ENCODE assay signal across 15 mouse cellular contexts in the genomic region with DNA sequence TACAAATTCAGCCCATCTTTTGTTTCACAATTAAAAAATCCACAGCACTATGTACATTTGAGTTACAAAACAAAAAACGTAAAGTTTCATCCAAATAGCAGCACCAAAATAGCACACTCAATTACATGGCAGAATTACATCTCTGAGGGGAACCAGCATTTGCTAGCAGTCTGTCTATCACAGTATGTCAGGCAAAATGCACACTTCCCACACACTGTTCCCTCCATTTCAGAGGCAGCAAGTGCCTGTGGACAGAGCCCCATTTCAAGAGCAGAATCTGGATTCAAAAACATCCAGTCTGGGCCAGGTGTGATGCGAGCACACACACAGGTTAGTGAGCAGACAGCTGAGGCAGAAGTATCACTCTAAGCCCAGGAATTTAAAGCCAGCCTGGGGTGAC.
"Had no signal": no experiment of that assay in that cellular context is flagged by ENCODE, and none has a peak within 500 bp of the region (broad histone marks: within the 10 kb centered on the region; RNA-seq: fewer than 3 reads in every experiment).

No protein-coding gene starts in this region.

- H3K9ac ChIP-seq: kidney, embryonic 15.5 days; limb, embryonic 13.5 days; lung, embryonic 15.5 days; neural tube, embryonic 12.5 days had no signal

- H3K4me3 ChIP-seq: kidney, embryonic 15.5 days; limb, embryonic 13.5 days; lung, embryonic 15.5 days; midbrain, embryonic 10.5 days; neural tube, embryonic 12.5 days had no signal

- H3K36me3 ChIP-seq: kidney, embryonic 15.5 days; limb, embryonic 13.5 days; lung, embryonic 15.5 days; neural tube, embryonic 12.5 days had no signal

- H3K27me3 ChIP-seq: kidney, embryonic 15.5 days; limb, embryonic 13.5 days; lung, embryonic 15.5 days; neural tube, embryonic 12.5 days had no signal

- H3K4me1 ChIP-seq: kidney, embryonic 15.5 days; limb, embryonic 13.5 days; lung, embryonic 15.5 days; midbrain, embryonic 10.5 days; neural tube, embryonic 12.5 days had no signal

- H3K4me2 ChIP-seq: kidney, embryonic 15.5 days; limb, embryonic 13.5 days; lung, embryonic 15.5 days; neural tube, embryonic 12.5 days had no signal

- DNase-seq: kidney, adult 2 months; kidney, postnatal 14 days; left cerebral cortex, postnatal 4 days; lung, postnatal 14 days; midbrain, embryonic 14.5 days; retina, postnatal 1 day; right cerebral cortex, postnatal 25 days; thymus, postnatal 4 days had no signal

- H3K27ac ChIP-seq: kidney, embryonic 15.5 days; limb, embryonic 13.5 days; lung, embryonic 15.5 days; macrophage; midbrain, embryonic 10.5 days; neural tube, embryonic 12.5 days had no signal

- ATAC-seq: intestine, embryonic 16.5 days had no signal

- H3K9me3 ChIP-seq: kidney, embryonic 15.5 days; limb, embryonic 13.5 days; lung, embryonic 15.5 days; midbrain, embryonic 10.5 days; neural tube, embryonic 12.5 days had no signal
